Mouse (Mus musculus): ENCODE measurements at regions not wholly inside any gene's neighbourhood (a gene's known extent, or its start where the extent isn't known, plus 50 kb on each side); places are given as distances from the start of the nearest gene placed in this dataset.

DNA sequence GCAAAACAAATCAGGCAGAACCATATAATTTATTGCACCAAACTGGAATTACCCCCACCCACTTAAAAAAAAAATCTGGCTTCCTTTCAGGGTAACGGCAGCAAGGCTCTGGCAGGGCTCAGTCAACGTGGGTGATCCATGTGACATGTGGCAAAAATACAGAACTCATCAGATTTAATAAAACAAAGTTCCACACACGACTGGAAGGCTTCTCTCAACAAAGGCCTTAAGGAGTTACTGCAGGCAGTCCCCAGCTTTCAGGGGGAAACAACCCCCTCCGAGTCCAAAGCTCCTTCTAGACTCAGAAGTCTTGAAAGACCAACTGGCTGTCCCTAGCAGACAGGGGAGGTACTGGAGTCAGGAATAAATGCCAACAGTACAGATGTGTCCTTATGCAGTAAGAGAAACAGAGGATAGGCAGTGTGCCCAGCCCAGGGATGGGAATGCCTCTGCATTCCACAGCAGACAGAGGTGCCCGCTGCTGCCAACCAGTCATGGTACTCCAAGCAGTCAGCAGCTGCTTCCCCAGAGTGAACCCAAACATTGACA, 244.0 kb upstream of the Nt5e start:
- TF ChIP-seq POLR2A (IDR thresholded peaks at IDR 0.05; ENCODE audit: control insufficient read depth, low read depth, low read length) (no peak), CTCF (IDR thresholded peaks at IDR 0.05; ENCODE audit: control insufficient read depth, insufficient read depth, insufficient replicate concordance, low read depth, low read length) (no peak)
